Mouse (Mus musculus) liver, embryonic 12.5 days (tissue): ENCODE results near the gene Gm20547. TPM values are rescaled to one million over a fixed set of nuclear protein-coding genes. Genes with fewer than 3 reads are reported as not detected.

Experiments
- ATAC-seq: fragments of 200-750 bp; cut with Nextera tagmentation; 2 replicates; pipeline ENCODE4 v1.8.0; 2017; ENCODE audit warnings: moderate number of reproducible peaks, mild to moderate bottlenecking, moderate library complexity
- H3K27ac ChIP-seq: fragments of 300-500 bp; sonication (generic); 2 replicates; pipeline ENCODE4 v1.5.1; 2016; ENCODE audit warnings: mild to moderate bottlenecking
- H3K27me3 ChIP-seq: fragments of 300-500 bp; sonication (generic); replicated peaks from 2 replicates; pipeline ENCODE4 v1.6.1; 2016; ENCODE audit warnings: mild to moderate bottlenecking, moderate library complexity
- H3K36me3 ChIP-seq: fragments of 300-500 bp; sonication (generic); 2 replicates; pipeline ENCODE4 v1.6.1; 2016; ENCODE audit warnings: mild to moderate bottlenecking, moderate library complexity
- H3K4me1 ChIP-seq: fragments of 300-500 bp; sonication (generic); 2 replicates; pipeline ENCODE4 v1.6.1; 2016
- H3K4me2 ChIP-seq: fragments of 300-500 bp; sonication (generic); 2 replicates; pipeline ENCODE4 v1.6.1; 2016; ENCODE audit warnings: mild to moderate bottlenecking, moderate library complexity
- H3K4me3 ChIP-seq: fragments of 300-500 bp; sonication (generic); 2 replicates; pipeline ENCODE4 v1.5.1; 2016; ENCODE audit warnings: mild to moderate bottlenecking, moderate library complexity
- H3K9ac ChIP-seq: fragments of 300-500 bp; sonication (generic); 2 replicates; pipeline ENCODE4 v1.6.1; 2016; ENCODE audit warnings: mild to moderate bottlenecking, moderate library complexity
- H3K9me3 ChIP-seq: fragments of 300-500 bp; sonication (generic); replicated peaks from 2 replicates; pipeline ENCODE4 v1.6.1; 2016; ENCODE audit warnings: mild to moderate bottlenecking, moderate library complexity
- WGBS: fragments of 180-500 bp; shearing (Covaris S2); methylation state at CpG from one replicate; pipeline ENCODE4 v1.1.7; 2016; ENCODE audit not compliant: insufficient replicate concordance; 5-methylcytosine and 5-hydroxymethylcytosine counted together
- polyA plus RNA-seq: library from polyadenylated mRNA; unstranded; fragments of >200 nt; fragmentation: Nextera tagmentation; extraction: Ambion mirVana; gene quantifications from 2 replicates; pipeline ENCODE4 v1.2.1, GENCODE M21; 2016

The Gm20547 gene
- polyA plus RNA-seq = not detected in 2 replicates

- WGBS = 22% methylated on average over 15 of the region's 15 CpGs
- ATAC-seq = 0 out of 2 replicates have a peak, but pooled peaks have one; percentile 14
- Histone ChIP-seq H3K4me3 (peak within 1 kb of the TSS; percentile 26), H3K9me3 (no peaks in the 10 kb centered on the region), H3K27ac (peak within 1 kb of the TSS; percentile 53; the same call in 1 of the 2 replicates), H3K4me2 (peak within 1 kb of the TSS; percentile 54), H3K4me1 (peaks cover 51% of the 10 kb centered on the region), H3K36me3 (no peaks in the 10 kb centered on the region), H3K9ac (peak within 1 kb of the TSS; percentile 18; the same call in 1 of the 2 replicates), H3K27me3 (0 out of 2 replicates have a peak, but pooled peaks cover 4% of the 10 kb centered on the region)
These were observed at the start of gene Gm20547 for GRCm38 (mm10) chr17:34881683-34882310. Gm20547 (minus strand) TSS chr17:34882042.

- Histone ChIP-seq H3K27me3 (no peaks in the 10 kb centered on the region), H3K4me1 (peaks cover 38% of the 10 kb centered on the region), H3K4me3 (peak within 1 kb of the TSS; percentile 72), H3K9me3 (no peaks in the 10 kb centered on the region), H3K9ac (peak within 1 kb of the TSS; percentile 81), H3K4me2 (peak within 1 kb of the TSS; percentile 98), H3K36me3 (peaks cover 18% of the 10 kb centered on the region; the same call in 1 of the 2 replicates), H3K27ac (peak within 1 kb of the TSS; percentile 64)
- ATAC-seq = peak; percentile 92
- 1% methylated on average over 38 of the region's 38 CpGs for WGBS
These were observed 49.4 kb upstream of the Gm20547 start, which contains the start of gene Neu1 for GRCm38 (mm10) chr17:34931061-34931734. Neu1 (plus strand) TSS chr17:34931253.

GRCm38 (mm10) chr17:34928841-34929240, 47.0 kb upstream of the Gm20547 start:
- no peaks in the 10 kb centered on the region for H3K9me3 ChIP-seq
- H3K9ac ChIP-seq = no peak overlapping the region
- ATAC-seq = no peak
- no peak overlapping the region for H3K4me3 ChIP-seq
- 44% methylated on average over 4 of the region's 4 CpGs for WGBS
- H3K27me3 ChIP-seq = no peaks in the 10 kb centered on the region
- peaks cover 26% of the 10 kb centered on the region for H3K4me1 ChIP-seq
- H3K36me3 ChIP-seq = no peaks in the 10 kb centered on the region
- no peak overlapping the region for H3K27ac ChIP-seq
- no peak overlapping the region for H3K4me2 ChIP-seq

- no peaks in the 10 kb centered on the region for H3K27me3 ChIP-seq
- H3K9me3 ChIP-seq = no peaks in the 10 kb centered on the region
- peaks cover 19% of the 10 kb centered on the region for H3K4me1 ChIP-seq
- WGBS = 85% methylated on average over 18 of the region's 18 CpGs
- H3K27ac ChIP-seq = no peak overlapping the region
- H3K9ac ChIP-seq = no peak overlapping the region
- H3K4me2 ChIP-seq = no peak overlapping the region
- H3K36me3 ChIP-seq = no peaks in the 10 kb centered on the region
- no peak overlapping the region for H3K4me3 ChIP-seq
- ATAC-seq = no peak
These were observed 45.6 kb upstream of the Gm20547 start for GRCm38 (mm10) chr17:34927306-34928019.

- no peaks in the 10 kb centered on the region; the same call in 1 of the 2 replicates for H3K4me1 ChIP-seq
- 0 out of 2 replicates have a peak, but pooled peaks cover 3% of the 10 kb centered on the region for H3K27me3 ChIP-seq
- H3K4me3 ChIP-seq = no peak overlapping the region
- no peak for ATAC-seq
- no peaks in the 10 kb centered on the region for H3K9me3 ChIP-seq
- 70% methylated on average over 5 of the region's 5 CpGs for WGBS
- no peaks in the 10 kb centered on the region for H3K36me3 ChIP-seq
- no peak overlapping the region for H3K4me2 ChIP-seq
- H3K9ac ChIP-seq = no peak overlapping the region
- no peak overlapping the region for H3K27ac ChIP-seq
These were observed 42.4 kb upstream of the Gm20547 start for GRCm38 (mm10) chr17:34924258-34924657.

- Histone ChIP-seq H3K4me2 (no peak overlapping the region), H3K4me1 (no peaks in the 10 kb centered on the region; the same call in 1 of the 2 replicates), H3K9ac (no peak overlapping the region), H3K4me3 (no peak overlapping the region), H3K36me3 (no peaks in the 10 kb centered on the region), H3K27ac (no peak overlapping the region), H3K9me3 (no peaks in the 10 kb centered on the region), H3K27me3 (0 out of 2 replicates have a peak, but pooled peaks cover 3% of the 10 kb centered on the region)
- no peak for ATAC-seq
- WGBS = 48% methylated on average over 6 of the region's 6 CpGs
These were observed 41.1 kb upstream of the Gm20547 start for GRCm38 (mm10) chr17:34922939-34923338.

GRCm38 (mm10) chr17:34917188-34917587, 35.3 kb upstream of the Gm20547 start:
- no peaks in the 10 kb centered on the region for H3K9me3 ChIP-seq

GRCm38 (mm10) chr17:34916316-34916715, 34.5 kb upstream of the Gm20547 start:
- H3K4me3 ChIP-seq = no peak overlapping the region
- no peak overlapping the region for H3K27ac ChIP-seq
- no peak overlapping the region for H3K4me2 ChIP-seq
- WGBS = 77% methylated on average over 5 of the region's 5 CpGs
- 0 out of 2 replicates have a peak, but pooled peaks cover 3% of the 10 kb centered on the region for H3K27me3 ChIP-seq
- no peak for ATAC-seq
- H3K9me3 ChIP-seq = no peaks in the 10 kb centered on the region
- H3K36me3 ChIP-seq = peaks cover 26% of the 10 kb centered on the region
- H3K4me1 ChIP-seq = peaks cover 29% of the 10 kb centered on the region
- H3K9ac ChIP-seq = no peak overlapping the region

More at GRCm38 (mm10) chr17:34917188-34917587, 35.3 kb upstream of the Gm20547 start:
- Histone ChIP-seq H3K27ac (no peak overlapping the region), H3K36me3 (peaks cover 18% of the 10 kb centered on the region), H3K4me2 (no peak overlapping the region), H3K4me3 (no peak overlapping the region), H3K9ac (no peak overlapping the region), H3K4me1 (peaks cover 29% of the 10 kb centered on the region), H3K27me3 (0 out of 2 replicates have a peak, but pooled peaks cover 3% of the 10 kb centered on the region)
- ATAC-seq = no peak
- WGBS = 62% methylated on average over 9 of the region's 9 CpGs

- ATAC-seq = peak; percentile 48; the same call in 1 of the 2 replicates
- no peak overlapping the region; the same call in 1 of the 2 replicates for H3K27ac ChIP-seq
- H3K27me3 ChIP-seq = no peaks in the 10 kb centered on the region
- peaks cover 35% of the 10 kb centered on the region for H3K36me3 ChIP-seq
- H3K9ac ChIP-seq = 0 out of 2 replicates have a peak overlapping the region, but pooled peaks have one; percentile 4
- H3K4me2 ChIP-seq = peak overlapping the region; percentile 39; the same call in 1 of the 2 replicates
- no peak overlapping the region for H3K4me3 ChIP-seq
- WGBS = 12% methylated on average over 11 of the region's 11 CpGs
- no peaks in the 10 kb centered on the region for H3K9me3 ChIP-seq
- H3K4me1 ChIP-seq = peaks cover 36% of the 10 kb centered on the region
These were observed 33.6 kb upstream of the Gm20547 start for GRCm38 (mm10) chr17:34915410-34915831.

- peaks cover 49% of the 10 kb centered on the region for H3K36me3 ChIP-seq
- peaks cover 36% of the 10 kb centered on the region for H3K4me1 ChIP-seq
- H3K4me3 ChIP-seq = no peak within 1 kb of the TSS
- ATAC-seq = no peak
- H3K4me2 ChIP-seq = peak within 1 kb of the TSS; percentile 39; the same call in 1 of the 2 replicates
- H3K9me3 ChIP-seq = no peaks in the 10 kb centered on the region
- H3K9ac ChIP-seq = no peak within 1 kb of the TSS
- no peak within 1 kb of the TSS for H3K27ac ChIP-seq
- no peaks in the 10 kb centered on the region for H3K27me3 ChIP-seq
- 50% methylated on average over 18 of the region's 18 CpGs for WGBS
These were observed 32.3 kb upstream of the Gm20547 start, which contains the start of gene Slc44a4 for GRCm38 (mm10) chr17:34913930-34914665. Slc44a4 (plus strand) TSS chr17:34914466.

GRCm38 (mm10) chr17:34911945-34912351, 30.1 kb upstream of the Gm20547 start:
- peaks cover 27% of the 10 kb centered on the region for H3K4me1 ChIP-seq
- 48% methylated on average over 5 of the region's 5 CpGs for WGBS
- no peak overlapping the region for H3K4me2 ChIP-seq
- no peak overlapping the region for H3K27ac ChIP-seq
- H3K9me3 ChIP-seq = no peaks in the 10 kb centered on the region
- peaks cover 70% of the 10 kb centered on the region for H3K36me3 ChIP-seq
- H3K27me3 ChIP-seq = no peaks in the 10 kb centered on the region
- no peak overlapping the region for H3K9ac ChIP-seq
- no peak overlapping the region for H3K4me3 ChIP-seq
- ATAC-seq = peak; percentile 65
